Mouse (Mus musculus): ENCODE data around the gene Me1.

Me1 gene

DNA sequence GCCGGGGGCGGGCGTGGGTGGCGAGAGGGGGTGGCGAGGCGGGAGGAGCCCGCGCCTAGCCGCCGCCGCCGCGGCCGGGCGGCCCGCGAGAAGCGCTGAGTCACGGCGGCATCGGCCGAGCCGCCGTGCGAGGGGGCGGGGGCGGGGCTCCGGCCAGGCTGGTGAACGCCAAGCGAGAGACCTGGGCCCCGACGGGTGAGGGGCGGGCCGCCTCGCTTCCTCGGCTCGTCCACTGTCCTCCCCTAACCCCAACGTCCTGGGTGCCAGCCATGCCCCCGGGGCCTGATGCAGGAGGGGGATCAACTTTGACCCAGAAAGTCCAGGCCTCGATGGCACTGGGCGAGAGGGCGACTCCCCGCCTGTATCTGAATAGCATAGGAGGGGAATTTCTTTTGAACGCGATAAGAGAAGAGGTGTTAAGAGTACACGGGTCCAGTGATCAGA lies at the start of gene Me1:
Gene Me1 (minus strand): TSS at position 136 of the 444 bp plus-strand sequence.
- peak in 1 of 2 experiments; percentile 43 for DNase-seq (ENCODE audit: low spot score in 2 of 2)

DNA sequence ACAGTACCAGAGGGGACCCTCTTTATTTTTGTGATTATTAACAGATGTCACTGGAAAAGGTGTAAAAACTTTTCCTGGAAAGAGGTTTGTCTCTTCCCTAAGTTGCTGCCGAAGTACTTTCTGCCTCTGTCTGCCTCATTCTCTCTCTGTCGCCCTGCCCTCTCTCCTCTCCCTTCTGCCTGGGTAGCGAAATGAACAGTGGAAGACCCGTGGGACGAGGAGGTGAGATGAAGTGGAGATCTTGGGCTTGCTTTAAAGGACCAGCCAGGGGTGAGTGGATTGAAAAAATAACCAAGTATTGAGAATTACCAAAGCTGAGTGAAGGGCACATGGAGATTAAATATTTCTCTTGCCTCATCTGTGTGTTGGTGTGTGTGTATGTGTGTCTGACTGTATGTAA lies 48.3 kb upstream of the Me1 start:
- DNase-seq (ENCODE audit: low spot score in 2 of 2): no peak

DNA sequence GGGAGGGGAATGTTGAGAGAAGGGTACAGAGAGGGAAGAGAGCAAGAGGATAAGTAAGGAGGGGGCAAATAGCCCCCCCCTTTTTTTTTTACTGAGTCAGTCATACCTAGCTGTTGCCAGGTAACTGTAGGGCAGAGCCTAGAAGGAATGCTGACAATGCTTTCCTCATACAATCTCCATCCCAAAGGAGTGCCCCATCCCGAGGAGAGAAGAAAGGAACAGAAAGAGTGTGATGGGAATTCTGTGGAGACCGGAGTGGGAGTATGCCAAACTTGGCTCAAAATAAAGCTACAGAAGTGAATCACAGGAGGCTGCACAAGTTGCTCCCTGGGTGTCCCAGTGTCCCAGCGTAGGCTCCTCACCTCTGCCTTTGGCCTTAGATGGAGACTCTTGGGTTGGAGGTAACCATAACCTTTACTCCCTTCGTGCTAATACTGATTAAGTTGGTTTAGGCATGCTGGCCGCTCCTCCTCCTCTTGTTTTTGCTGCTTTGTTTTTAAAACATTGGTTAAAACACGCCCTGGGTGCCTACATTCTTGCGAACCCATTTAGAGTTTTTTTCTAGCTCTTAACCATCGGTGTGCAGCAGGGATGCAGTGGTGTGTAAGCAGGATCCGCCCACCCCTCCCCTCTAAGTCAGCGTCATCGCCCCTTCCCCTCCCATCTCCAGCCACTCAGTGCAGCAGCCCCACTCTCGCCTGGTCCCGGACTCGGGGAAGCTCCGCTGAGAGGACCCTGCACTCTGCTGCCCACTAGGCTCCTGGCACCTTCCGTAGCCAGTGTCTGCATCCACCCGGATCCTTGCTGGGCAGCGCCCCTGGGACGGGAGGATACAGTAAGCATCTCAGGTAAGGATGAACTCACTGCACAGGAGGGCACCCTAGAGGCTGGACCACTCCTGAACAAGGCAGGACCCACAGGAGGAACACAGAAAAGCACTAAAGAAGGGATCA lies 47.5 kb upstream of the Me1 start, which contains the start of gene Prss35:
Gene Prss35 (plus strand): TSS at position 691 of the 953 bp plus-strand sequence.
- peak in 1 of 2 experiments; percentile 26 for DNase-seq (ENCODE audit: low spot score in 2 of 2)

DNA sequence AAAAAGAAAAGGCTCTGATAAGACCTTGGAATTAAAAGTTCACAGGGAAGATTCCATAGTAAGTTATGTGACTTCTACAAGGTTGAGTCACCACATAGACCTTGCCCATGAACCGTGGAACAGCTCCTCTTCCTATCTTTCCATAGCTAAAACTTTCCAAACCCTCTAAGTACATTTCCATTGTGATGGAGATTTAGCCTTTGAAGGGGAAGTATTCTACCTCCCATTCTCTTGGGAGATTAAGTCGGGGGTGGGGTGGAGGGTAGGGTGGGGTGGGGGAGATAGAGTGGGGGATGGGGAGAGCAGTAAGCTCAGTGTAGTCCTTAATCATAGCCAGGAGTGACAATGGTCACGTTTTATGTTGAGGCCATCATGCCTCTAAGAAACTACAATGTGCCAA lies 44.2 kb upstream of the Me1 start:
- DNase-seq (ENCODE audit: low spot score in 2 of 2): no peak

DNA sequence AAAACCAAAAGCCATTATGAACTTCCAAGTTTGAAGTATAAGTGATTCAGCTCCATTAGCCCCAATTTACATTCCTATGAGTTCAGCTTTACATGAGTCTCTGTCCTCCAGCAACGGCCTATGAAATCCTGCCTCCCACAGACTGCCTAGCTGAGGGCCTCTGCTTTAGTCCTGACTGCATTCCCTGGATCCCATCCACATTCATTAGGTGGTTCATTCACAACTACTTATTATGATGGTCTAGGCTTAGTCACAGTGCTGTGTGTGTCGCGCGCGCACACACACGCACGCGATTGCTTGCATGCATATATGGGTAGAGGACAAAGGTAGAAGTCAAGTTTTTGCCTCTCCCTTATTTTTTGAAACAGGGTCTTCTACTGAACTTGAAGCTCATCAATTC lies 43.0 kb upstream of the Me1 start:
- DNase-seq (ENCODE audit: low spot score in 2 of 2): no peak

DNA sequence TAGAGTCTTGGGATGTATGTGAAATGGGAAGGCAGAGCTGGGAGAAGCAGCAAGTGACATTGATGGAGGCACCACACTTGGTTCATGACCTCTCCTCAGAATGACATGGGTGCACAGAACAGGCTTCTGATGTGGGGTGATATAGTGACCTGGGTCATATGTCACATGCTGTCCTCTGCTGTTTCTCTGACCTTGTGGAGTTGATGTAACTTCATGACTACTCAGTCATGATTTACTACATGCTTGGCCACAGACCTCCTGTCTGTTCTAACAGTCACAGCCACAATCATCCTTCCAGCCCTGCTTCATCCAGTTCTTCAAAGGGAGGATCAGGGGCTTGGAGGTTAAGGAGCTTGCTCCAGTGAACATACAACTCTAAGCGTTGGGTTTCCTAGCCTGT lies 42.3 kb upstream of the Me1 start:
- no peak for DNase-seq (ENCODE audit: low spot score in 2 of 2)

DNA sequence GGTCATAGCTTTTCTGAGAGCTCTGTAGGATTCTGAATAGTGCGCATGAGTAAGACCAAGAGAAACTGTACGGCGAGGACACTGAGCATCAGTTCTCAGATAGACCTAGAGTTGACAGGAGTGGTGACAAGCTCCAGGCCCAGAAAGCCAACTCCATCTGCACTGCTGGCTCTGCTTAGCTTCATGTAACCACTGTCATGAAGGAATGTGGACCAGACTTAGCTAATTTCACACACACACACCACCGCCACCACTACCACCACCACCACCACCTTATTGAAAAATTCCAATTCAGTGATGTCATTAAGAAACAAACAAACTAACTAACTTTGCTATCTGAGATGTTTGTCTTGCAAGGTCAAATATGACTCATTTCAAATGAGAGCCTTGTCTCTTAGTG lies 41.2 kb upstream of the Me1 start:
- no peak for DNase-seq (ENCODE audit: low spot score in 2 of 2)

DNA sequence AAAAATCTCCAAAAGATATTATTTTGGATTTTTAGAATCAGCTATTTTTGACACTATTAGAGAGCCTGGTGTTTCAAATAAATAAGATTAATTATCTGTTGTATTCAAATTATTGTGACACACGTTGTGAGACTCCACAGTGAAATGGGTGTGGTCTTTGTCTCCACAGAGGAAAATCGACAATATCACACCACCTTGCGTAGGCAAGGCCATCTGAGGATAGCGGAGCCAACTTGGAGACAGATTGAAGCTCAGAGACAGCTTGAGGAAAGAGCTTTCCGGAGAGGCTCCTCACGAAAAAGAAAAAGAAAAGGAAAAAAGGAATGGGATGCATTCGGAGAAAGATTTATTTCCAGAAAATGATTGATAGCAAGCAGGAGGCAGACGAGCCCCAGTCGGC lies 39.0 kb upstream of the Me1 start:
- DNase-seq (ENCODE audit: low spot score in 2 of 2): no peak

DNA sequence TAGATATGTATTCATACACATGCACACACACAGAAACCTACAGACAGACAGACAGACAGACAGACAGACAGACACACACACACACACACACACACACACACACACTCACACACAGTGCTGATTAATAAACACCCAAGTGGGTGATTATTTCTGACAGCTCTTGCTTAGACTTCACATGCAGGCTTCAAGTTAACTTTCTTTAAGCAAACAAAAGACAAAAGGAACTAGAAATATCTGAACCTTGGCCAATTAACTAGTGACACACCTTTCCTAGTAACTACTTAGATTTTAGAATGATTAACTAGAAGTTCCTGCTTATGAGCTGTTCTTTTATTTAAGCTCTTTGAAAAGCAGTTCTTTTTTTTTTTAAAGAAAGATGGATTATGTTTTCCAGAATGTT lies 38.6 kb upstream of the Me1 start:
- DNase-seq (ENCODE audit: low spot score in 2 of 2): no peak

DNA sequence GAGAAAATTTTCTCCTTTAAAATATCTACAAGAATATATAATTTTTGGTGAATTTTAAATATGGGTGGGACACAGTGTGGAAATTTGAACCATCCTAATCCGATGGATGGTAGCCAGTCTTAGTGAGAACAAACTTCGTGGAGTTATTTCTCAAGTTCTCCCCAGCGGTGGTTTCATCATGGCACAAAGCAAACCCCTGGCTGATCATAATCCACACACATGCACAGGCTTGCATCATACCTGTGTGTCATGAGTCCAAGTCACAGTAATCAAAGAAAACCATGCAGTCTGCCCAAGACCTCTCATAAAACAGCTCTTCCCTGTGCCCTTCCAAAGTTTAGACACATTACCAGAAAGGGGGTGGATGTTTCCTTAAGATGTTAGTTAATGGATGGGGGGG lies 34.1 kb upstream of the Me1 start:
- no peak for DNase-seq (ENCODE audit: low spot score in 2 of 2)

DNA sequence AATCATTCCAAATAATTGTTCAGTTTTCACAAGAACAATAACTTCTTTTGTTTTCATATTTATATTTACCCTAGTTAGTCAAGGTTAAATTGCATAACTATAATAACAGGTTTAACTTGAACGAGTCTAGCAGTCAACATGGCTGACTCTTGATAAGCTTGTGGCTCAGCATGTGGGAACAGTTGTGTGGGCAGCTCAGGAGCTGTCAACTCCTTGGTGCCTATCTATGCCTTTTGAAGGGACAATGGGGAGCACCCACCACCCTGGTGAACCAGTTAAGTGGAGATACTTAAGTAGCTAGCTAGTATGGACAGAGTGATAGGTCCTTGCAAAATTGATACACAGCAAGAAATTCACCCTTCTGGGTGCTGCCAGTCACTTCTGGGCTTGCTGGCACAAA lies 33.3 kb upstream of the Me1 start:
- DNase-seq (ENCODE audit: low spot score in 2 of 2): no peak

DNA sequence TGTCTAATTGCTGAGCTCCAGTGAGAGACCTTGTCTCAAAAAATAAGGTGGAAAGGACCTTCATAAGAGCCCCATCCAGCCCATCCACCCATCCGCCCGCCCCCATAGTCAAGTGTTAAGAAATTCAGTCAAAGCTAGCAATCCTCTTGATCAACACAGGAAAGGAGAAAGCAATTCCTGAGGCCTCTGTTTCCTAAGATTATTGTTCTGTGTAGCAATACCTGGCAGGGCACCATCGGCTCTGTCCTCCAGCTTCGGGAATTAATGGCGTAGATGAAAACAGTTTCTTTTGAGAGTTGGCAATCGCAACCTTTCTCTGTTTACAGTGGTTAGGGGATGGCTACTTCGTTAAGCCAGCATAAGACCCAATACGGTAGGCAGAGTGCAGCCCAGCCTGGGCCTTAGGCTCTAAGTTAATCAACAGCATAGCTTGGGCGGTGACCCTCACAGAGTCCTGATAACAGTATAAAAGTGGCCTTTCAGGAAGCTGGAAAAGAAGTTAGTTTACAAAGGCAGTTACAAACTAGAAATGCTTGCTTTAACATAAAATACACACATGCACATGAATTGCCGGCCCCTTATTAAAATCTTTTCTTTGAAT lies 32.6 kb upstream of the Me1 start:
- DNase-seq (ENCODE audit: low spot score in 2 of 2): no peak

DNA sequence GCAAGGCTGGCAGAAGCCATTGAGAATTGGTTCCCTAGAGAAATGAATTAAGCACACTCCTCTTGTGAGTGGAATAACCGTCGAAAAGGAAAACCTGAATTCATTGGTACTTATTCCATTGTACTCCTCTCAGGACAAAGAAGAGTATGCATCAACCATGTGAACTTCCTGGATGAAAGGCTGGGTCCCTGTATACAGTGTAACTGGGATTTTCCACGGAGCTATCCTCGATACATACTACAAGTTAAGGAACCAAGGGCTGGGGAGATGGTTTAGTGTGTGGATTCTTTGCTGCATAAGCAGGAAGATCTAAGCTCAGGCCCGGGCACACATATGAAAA lies 30.6 kb upstream of the Me1 start:
- no peak for DNase-seq (ENCODE audit: low spot score in 2 of 2)

DNA sequence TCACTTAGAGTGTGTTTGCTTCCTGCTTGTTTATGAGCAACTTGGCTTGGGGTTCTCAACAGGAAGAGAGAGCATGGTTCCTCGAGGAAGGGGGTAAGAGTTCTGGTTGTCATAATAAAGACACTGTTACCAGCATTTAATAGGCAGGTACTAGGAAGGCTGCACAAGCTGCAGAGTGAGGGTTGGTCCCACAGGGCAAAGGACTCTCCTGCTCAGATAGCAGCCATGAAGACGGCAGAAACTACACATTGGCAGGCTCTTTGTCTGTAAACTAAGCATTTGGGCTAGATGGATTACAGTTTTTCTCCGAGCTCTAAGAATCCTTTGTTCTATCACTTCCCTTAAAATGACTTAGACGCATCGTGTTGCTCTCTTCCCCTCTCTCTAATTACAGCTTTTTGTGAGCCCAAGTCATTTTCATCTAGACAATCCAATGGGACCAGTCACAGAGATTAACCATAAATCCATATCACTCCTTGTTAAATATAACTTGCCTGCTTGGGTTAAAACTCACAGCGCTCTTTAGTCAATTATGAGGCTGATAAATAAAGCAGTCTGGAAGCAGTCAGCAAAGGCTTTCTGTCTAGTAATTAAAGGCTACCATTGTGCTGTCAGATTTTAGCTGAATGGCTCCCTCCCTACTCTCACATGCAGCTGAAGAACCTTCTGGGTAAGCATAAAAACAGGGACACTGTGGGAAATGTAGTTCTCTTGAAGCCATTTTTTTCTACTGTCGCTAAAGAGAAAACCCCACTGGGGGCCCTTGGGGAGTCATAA lies 30.0 kb upstream of the Me1 start:
- DNase-seq (ENCODE audit: low spot score in 2 of 2): no peak

DNA sequence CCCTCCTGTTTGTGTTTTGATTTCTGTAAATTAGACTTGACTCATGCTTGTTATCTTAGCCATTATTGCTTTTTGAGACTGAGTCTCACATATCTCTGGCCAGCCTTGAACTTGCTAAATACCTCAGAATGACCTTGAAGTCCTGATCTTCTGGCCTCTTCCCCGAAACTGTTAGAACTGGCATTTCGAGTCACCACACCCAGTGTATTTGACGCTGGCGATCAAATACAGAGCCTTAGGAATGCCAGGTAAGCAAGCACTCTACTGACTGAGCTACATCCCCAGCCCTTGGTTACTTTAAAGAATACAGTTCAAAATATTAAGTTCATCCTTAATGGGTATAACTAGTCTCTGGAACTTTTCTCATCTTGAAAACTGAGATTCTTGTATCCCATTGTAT lies 29.3 kb upstream of the Me1 start:
- DNase-seq (ENCODE audit: low spot score in 2 of 2): no peak

DNA sequence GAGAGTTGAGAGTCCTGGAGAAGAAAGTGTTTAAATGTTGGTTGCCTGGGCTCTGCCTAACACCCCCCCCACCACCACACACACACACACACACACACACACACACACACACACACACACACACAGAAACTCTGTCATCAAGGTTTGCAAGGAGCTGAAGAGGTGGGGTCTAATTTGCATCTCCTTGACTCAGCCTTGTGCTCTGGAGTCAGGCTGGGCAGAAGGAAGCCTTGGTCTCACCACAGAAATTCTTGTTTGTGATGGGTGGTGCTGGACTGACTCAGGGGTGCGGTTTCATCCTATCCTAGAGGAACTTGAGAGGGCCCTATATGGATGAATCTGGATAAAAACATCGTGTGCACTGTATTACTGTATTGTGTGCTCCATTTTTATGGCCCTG lies 25.0 kb upstream of the Me1 start:
- DNase-seq (ENCODE audit: low spot score in 2 of 2): no peak

DNA sequence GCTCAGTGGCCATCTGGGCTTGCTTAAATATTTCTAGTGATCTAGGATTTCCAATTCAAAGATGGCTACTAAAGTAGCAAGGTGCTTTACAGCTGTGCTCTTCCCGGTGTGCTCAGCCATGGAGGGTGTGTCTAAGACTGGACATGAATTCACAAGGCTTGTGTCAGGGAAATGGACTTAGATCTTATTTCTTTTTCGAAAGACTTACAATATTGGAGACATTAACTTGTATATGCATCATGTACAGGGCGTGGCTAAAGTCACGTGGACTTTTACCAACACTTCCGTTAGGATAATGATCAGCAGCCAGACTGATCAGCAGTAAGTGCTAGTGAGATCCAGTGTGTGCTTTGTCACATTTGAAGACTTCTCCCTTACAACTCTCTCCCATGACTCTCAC lies 24.5 kb upstream of the Me1 start:
- DNase-seq (ENCODE audit: low spot score in 2 of 2): no peak

DNA sequence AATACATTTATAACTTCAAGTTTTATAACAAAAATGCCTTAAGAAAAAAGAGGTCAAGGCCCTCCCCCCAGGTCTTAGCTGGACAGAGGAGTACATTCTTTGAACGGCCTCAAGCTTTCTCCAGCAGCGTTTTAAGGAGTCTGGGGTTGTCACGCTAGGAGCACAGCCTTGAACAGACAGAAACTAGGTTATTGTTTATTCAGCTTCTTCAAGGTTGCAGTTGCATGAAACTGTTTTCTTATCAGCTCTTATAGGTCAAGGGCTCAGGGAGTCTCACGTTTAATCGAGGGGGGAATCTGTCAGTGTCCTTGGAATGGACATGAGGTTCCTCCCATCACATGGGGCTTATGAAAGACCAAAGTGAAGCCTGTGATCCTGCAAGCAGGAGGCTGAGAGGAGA lies 21.4 kb upstream of the Me1 start:
- DNase-seq (ENCODE audit: low spot score in 2 of 2): no peak

DNA sequence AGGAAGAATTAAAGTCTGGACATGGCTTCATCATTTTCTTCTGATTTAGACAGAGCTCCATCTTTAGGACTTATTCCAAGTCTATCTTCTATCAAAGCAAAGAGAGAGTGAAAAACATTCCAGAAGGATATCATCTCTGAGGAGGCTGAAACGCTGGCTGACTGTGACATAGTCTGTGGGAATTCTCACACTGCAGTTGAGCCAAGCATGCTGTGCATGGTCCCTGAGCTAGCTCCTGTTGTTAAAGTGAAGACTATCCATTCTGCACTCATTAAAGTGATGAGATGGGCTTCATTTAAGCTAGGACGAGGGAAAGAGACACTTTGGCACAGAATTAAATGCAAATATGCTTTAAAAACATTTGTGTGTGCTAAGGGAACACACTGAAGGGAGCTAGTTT lies 20.8 kb upstream of the Me1 start:
- no peak for DNase-seq (ENCODE audit: low spot score in 2 of 2)

DNA sequence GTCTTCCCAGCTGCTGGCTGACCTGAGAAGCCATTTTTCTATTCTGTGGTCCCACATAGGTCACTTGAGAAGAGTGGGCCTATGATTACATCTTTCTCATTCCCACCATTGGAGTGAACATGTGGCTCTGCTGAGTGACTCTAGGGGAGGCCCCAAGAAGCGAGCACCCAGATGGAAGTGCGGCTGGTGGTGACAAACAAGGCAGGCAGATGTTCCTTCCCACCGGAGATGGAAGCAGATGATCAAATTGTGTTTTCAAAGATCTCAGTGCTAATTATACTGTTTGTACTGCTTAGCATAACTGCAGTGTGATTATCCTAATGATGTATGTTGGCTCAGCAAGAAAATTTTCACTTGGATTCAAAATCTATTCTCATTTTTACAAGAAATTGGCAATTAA lies 18.3 kb upstream of the Me1 start:
- DNase-seq (ENCODE audit: low spot score in 2 of 2): no peak

DNA sequence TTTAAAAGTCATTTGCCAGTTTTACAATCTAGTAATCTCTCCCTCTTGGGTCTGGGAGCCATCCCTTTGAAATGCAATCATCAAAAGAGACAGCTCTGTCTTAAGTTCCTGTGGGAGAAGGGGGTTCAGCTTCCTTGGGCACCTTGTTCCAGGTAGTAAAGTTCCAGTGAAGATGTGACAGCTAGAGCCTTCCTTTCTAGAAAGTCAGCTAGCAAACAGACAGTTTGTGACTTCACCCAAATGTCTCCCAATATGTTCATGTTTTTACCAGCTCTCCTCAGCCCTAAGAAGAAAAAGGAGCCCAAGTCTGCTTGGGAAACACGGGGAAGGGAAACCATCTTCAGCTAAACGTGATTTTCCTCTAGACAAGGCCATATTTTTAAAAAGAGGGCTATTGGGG lies 16.9 kb upstream of the Me1 start:
- no peak for DNase-seq (ENCODE audit: low spot score in 2 of 2)

DNA sequence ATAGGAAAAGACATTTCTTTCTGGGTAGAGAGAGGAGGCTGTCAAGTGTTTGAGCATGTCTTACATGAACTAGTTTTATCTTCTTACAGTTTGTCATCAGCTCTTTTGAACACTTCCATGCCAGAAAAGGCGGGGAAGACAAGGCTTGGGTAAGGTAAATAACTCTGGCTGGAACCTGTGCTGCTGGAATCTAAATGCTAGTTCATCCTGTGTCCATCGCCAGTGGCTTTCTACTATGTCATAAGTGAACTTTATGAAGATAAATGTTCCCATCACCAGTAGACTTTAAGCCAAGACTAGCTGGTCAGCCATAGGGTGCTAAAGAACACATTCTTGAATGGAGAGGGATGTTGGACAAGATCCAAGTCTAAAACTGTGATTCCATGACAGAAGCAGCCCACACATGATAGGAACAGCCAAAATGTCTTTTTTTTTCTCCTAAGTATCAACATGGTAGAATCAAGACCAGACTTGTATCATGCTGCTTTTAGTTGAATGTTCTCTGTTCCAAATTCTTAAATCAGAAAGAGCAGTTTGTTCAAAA lies 14.4 kb upstream of the Me1 start:
- DNase-seq (ENCODE audit: low spot score in 2 of 2): no peak
